Mouse (Mus musculus) hindbrain, embryonic 13.5 days (tissue): Measurements from ENCODE around the gene Polk. TPM values are rescaled to one million over a fixed set of nuclear protein-coding genes. Genes with fewer than 3 reads are reported as not detected.

ENCODE experiments used
- ATAC-seq: fragments of 200-750 bp; cut with Nextera tagmentation; 2 replicates; pipeline ENCODE4 v1.8.0; 2017; ENCODE audit warnings: moderate TSS enrichment; ENCODE audit not compliant: low FRiP score
- H3K27ac ChIP-seq: fragments of 300-500 bp; sonication (generic); 2 replicates; pipeline ENCODE4 v1.5.1; 2015; ENCODE audit warnings: inconsistent platforms, mild to moderate bottlenecking, moderate library complexity
- H3K27me3 ChIP-seq: fragments of 300-500 bp; sonication (generic); 2 replicates; pipeline ENCODE4 v1.6.1; 2015; ENCODE audit warnings: mild to moderate bottlenecking, inconsistent platforms
- H3K36me3 ChIP-seq: fragments of 300-500 bp; sonication (generic); 2 replicates; pipeline ENCODE4 v1.6.1; 2015; ENCODE audit warnings: mild to moderate bottlenecking, inconsistent platforms
- H3K4me1 ChIP-seq: fragments of 300-500 bp; sonication (generic); replicated peaks from 2 replicates; pipeline ENCODE4 v1.6.1; 2015; ENCODE audit warnings: inconsistent platforms
- H3K4me2 ChIP-seq: fragments of 300-500 bp; sonication (generic); 2 replicates; pipeline ENCODE4 v1.6.1; 2015; ENCODE audit warnings: inconsistent platforms, mild to moderate bottlenecking, moderate library complexity
- H3K4me3 ChIP-seq: fragments of 300-500 bp; sonication (generic); 2 replicates; pipeline ENCODE4 v1.5.1; 2015; ENCODE audit warnings: mild to moderate bottlenecking, inconsistent platforms
- H3K9ac ChIP-seq: fragments of 300-500 bp; sonication (generic); 2 replicates; pipeline ENCODE4 v1.6.1; 2015; ENCODE audit warnings: mild to moderate bottlenecking, inconsistent platforms
- H3K9me3 ChIP-seq: fragments of 300-500 bp; sonication (generic); 2 replicates; pipeline ENCODE4 v1.6.1; 2016; ENCODE audit warnings: inconsistent platforms
- WGBS: fragments of 180-500 bp; shearing (Covaris S2); methylation state at CpG from one replicate; pipeline ENCODE4 v1.1.7; 2015; 5-methylcytosine and 5-hydroxymethylcytosine counted together
- polyA plus RNA-seq: library from polyadenylated mRNA; unstranded; fragments of >200 nt; fragmentation: Nextera tagmentation; extraction: Ambion mirVana; gene quantifications from 2 replicates; pipeline ENCODE4 v1.2.1, GENCODE M21; 2015

Gene Polk
- polyA plus RNA-seq, 1 experiment from 2014 or later, result 5.4 TPM

DNA sequence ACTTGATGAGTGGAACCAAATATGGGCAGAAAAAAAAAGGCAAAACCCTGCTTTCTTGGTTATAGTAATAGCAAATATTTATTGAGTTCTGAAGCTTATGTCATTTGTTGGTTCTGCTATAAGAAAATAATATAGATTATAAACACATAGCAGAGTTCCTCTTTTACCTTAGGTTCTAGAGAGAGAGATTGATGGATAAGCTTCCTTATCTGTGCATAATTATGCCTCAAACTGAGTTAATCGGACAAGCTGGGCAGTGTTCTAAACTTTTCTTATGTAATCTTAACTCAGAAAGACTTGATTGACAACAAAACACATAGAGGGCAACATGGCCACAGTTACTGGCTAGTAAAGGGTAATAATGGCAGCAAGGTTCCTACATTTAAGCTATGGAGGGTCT lies 4.9 kb upstream of the Polk start:
- Histone ChIP-seq H3K4me2 (no peak overlapping the region), H3K27ac (no peak overlapping the region), H3K9me3 (no peaks in the 10 kb centered on the region), H3K4me1 (peaks cover 10% of the 10 kb centered on the region), H3K27me3 (no peaks in the 10 kb centered on the region), H3K9ac (no peak overlapping the region), H3K36me3 (no peaks in the 10 kb centered on the region), H3K4me3 (no peak overlapping the region)
- 89% methylated on average over 1 of the region's 1 CpGs for WGBS
- no peak for ATAC-seq

DNA sequence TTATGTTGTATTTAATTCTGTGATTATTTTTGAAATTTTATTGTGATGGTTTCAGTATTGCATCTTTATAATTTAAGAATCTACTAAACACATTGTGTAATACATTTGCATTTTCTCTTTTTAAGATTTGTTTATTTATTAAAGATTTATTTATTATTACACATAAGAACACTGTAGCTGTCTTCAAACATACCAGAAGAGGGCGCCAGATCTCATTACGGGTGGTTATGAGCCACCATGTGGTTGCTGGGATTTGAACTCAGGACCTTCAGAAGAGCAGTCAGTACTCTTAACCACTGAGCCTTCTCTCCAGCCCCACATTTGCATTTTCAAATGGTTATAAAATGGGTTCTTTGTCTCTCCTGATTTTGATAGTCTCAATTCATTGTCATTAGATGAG lies 2.1 kb upstream of the Polk start:
- no peak overlapping the region for H3K4me3 ChIP-seq
- no peak for ATAC-seq
- H3K9ac ChIP-seq, result no peak overlapping the region
- WGBS, result 95% methylated on average over 2 of the region's 2 CpGs
- H3K27ac ChIP-seq, result no peak overlapping the region
- no peaks in the 10 kb centered on the region for H3K36me3 ChIP-seq
- H3K4me1 ChIP-seq, result peaks cover 12% of the 10 kb centered on the region
- H3K9me3 ChIP-seq, result no peaks in the 10 kb centered on the region
- no peaks in the 10 kb centered on the region for H3K27me3 ChIP-seq
- no peak overlapping the region; the same call in 1 of the 2 replicates for H3K4me2 ChIP-seq

DNA sequence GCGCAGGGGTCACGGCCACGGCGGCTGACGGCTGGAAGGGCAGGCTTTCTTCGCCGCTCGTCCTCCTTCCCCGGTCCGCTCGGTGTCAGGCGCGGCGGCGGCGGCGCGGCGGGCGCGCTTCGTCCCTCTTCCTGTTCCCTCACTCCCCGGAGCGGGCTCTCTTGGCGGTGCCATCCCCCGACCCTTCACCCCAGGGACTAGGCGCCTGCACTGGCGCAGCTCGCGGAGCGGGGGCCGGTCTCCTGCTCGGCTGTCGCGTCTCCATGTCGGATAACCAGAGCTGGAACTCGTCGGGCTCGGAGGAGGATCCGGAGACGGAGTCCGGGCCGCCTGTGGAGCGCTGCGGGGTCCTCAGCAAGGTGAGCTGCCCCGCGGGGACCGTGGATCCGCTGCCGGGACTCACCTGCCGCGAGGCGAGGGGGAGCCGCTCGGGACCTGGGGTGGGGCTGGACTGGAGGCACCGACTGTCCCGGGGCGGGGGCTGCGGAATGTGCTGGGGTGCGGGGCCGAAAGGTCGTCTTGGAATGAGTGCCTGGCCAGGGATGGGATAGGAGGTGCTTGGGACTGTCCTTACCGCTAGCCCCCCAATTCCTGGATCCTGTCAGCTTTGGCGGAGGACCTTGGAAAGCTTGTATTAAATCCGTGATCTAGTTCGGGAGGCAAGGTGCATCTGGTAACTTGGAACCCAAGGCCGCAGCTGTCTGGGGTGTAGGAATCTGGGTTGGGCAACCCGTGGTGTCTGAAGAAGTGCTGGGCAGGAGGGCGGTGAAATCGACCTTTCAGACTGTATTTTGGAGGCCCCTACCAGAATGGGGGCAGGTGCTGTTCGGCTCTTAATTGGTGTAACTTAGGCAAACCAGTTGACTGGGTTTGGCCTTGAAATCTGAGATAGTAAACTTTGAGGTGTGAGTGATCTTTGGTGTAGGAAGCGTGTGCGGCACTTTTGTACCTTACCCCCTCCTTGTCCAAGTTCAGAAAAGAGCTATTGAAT lies 817 bp upstream of the Polk start:
- H3K4me1 ChIP-seq, result peaks cover 12% of the 10 kb centered on the region
- peak overlapping the region; percentile 84 for H3K4me2 ChIP-seq
- peak overlapping the region; percentile 98 for H3K9ac ChIP-seq
- H3K36me3 ChIP-seq, result no peaks in the 10 kb centered on the region
- peak overlapping the region; percentile 97 for H3K4me3 ChIP-seq
- no peaks in the 10 kb centered on the region for H3K27me3 ChIP-seq
- ATAC-seq, result peak; percentile 85
- H3K27ac ChIP-seq, result peak overlapping the region; percentile 98
- under 1% methylated on average over 60 of the region's 73 CpGs for WGBS
- no peaks in the 10 kb centered on the region for H3K9me3 ChIP-seq

DNA sequence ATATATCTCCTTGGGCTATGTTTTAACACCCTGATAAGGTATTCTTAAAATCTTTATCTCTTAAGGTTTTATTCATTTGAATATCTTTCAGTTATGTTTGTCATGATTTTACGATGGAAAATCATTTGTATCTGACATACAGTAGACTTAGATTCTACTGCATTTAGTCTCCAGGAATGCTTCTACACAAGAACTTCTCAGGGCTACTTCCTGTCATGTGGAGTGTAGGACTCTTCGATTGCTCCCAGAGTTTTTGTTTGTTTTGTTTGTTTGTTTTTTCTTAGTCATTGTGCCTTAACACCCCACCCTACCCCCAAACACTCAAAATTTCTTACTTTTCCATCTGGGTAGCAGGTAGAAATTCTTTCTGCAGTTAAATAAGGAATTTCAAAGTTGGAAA lies 998 bp downstream of the Polk start:
- WGBS, result 51% methylated on average over 2 of the region's 2 CpGs
- Histone ChIP-seq H3K4me2 (peak overlapping the region; percentile 61), H3K9me3 (no peaks in the 10 kb centered on the region), H3K4me1 (peaks cover 12% of the 10 kb centered on the region), H3K9ac (no peak overlapping the region), H3K36me3 (no peaks in the 10 kb centered on the region), H3K27ac (no peak overlapping the region), H3K4me3 (peak overlapping the region; percentile 97; the same call in 1 of the 2 replicates), H3K27me3 (no peaks in the 10 kb centered on the region)
- ATAC-seq, result no peak

DNA sequence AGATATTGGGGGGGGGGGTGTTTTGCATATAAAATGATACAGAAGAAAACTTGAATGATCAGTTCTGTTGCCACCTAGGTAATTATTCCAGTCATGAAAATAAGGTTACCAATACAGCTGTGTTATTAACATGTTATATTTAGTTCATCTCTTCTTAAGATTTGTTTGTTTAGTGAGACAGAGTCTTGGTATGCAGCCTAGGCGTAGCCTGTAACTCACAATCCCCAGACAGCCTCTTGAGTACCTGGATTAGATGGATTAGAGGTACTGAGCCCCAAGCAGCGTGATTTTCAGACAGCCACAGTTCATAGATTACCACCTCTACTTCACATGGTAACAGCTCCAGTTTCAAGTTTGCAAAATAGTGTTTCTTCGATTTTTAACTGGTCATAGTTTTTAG lies 4.3 kb downstream of the Polk start:
- Histone ChIP-seq H3K9me3 (no peaks in the 10 kb centered on the region), H3K4me3 (no peak overlapping the region), H3K4me1 (0 out of 2 replicates have a peak, but pooled peaks cover 2% of the 10 kb centered on the region), H3K36me3 (no peaks in the 10 kb centered on the region), H3K27ac (no peak overlapping the region), H3K4me2 (no peak overlapping the region), H3K27me3 (no peaks in the 10 kb centered on the region), H3K9ac (no peak overlapping the region)
- 90% methylated on average over 3 of the region's 3 CpGs for WGBS
- no peak for ATAC-seq

DNA sequence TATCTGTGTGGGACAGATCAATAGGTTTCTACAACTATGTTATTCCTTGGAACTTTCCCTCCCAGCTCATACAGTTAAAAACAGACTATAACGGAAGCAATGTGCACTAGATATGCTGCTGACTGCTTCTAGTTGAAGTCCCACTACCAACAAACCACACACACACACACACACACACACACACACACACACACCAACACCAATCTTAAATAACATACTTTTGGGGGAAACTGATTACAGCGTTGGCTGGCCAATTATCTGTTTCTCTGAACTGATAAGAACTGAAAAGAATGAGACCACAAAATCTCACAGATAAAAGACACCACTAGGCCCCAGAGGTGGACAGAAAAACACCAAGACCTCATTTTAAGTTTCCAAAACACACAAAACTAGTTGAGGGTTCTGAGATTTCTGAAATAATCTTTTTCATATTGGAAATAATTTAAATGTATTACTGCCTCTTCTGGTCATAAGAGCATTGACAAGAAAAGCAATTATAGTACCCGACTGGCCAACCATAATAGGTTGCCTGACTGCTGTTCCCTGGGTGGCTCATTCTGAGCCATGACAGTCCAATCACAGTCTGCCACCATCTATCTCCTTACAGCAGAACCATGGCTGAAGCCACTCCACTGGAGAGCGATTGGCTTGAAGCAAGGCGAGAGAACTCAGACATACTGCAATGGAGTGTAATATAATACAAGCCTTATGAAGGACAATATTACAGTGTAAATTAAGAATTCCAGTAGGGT lies 5.4 kb downstream of the Polk start:
- Histone ChIP-seq H3K9ac (no peak overlapping the region), H3K4me2 (no peak overlapping the region), H3K36me3 (no peaks in the 10 kb centered on the region), H3K4me3 (no peak overlapping the region), H3K27ac (no peak overlapping the region), H3K9me3 (no peaks in the 10 kb centered on the region), H3K4me1 (0 out of 2 replicates have a peak, but pooled peaks cover 2% of the 10 kb centered on the region), H3K27me3 (no peaks in the 10 kb centered on the region)
- 85% methylated on average over 5 of the region's 5 CpGs for WGBS
- ATAC-seq, result no peak

DNA sequence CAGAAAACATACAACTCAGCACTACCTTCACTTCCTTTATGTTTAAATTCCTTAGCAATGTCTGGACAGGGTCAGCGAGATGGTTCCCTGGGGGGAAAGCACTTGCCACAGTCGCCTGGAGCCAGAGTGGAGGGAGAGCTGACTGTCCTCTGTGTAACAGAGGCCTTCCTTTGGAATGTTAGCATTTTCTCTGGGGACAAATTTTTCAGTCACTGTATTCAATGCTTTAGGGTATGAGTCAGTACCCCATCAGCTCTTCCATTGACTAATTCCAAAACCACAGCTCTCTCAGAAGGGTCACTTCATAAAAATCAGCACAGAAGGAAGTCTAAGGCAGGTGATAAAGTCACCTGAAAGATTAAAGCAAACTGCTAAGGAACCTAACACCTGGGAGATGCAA lies 8.6 kb downstream of the Polk start:
- 60% methylated on average over 2 of the region's 2 CpGs for WGBS
- no peaks in the 10 kb centered on the region for H3K27me3 ChIP-seq

DNA sequence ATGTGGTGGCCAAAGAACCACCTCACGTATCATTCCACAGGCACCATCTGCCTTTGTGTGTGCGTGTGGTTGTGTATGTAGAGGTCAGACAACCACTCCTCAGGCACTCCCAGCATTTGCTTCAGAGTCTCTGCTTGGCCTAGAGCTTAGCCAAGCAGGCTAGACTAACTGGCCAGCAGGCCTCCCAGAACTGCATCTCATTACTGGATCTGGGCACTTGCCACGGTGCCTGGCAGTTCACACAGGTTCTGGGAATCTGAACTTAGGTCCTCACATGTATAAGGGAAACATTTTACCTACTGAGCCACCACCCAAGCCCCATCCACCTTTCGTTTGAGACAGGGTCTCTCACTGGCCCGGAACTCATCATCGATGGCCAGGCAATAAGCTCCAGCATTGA lies 10.2 kb downstream of the Polk start:
- Histone ChIP-seq H3K4me3 (no peak overlapping the region), H3K27ac (no peak overlapping the region), H3K9ac (no peak overlapping the region), H3K36me3 (no peaks in the 10 kb centered on the region), H3K27me3 (no peaks in the 10 kb centered on the region), H3K4me1 (no peaks in the 10 kb centered on the region), H3K9me3 (no peaks in the 10 kb centered on the region), H3K4me2 (no peak overlapping the region)
- no peak for ATAC-seq
- WGBS, result 90% methylated on average over 6 of the region's 6 CpGs

More for the DNA sequence above, 8.6 kb downstream of the Polk start:
- Histone ChIP-seq H3K27ac (no peak overlapping the region), H3K4me3 (no peak overlapping the region), H3K4me1 (no peaks in the 10 kb centered on the region), H3K4me2 (no peak overlapping the region), H3K9ac (no peak overlapping the region), H3K9me3 (no peaks in the 10 kb centered on the region), H3K36me3 (no peaks in the 10 kb centered on the region)
- no peak for ATAC-seq

DNA sequence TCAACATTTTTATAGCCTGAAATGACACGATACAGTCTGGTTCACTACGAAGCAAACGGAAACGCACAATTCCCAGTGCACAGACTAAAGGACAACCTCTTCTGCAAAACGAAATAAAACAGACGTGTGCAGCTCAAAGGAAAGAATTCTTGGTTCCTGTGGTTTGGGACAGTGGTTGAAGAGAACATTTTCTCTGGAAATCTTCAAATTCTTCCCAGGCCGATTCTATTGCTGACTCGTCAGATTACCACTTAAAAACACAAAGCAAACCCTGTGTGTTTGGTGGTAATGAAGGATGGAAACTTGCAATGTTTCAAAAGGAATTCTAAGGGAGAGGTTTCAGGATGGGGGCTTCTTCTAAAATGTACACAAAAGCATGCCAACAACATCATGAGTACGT lies 12.3 kb downstream of the Polk start:
- no peaks in the 10 kb centered on the region for H3K4me1 ChIP-seq
- no peak for ATAC-seq
- WGBS, result 95% methylated on average over 9 of the region's 9 CpGs
- H3K4me2 ChIP-seq, result no peak overlapping the region
- no peaks in the 10 kb centered on the region for H3K36me3 ChIP-seq
- H3K4me3 ChIP-seq, result no peak overlapping the region
- no peaks in the 10 kb centered on the region for H3K9me3 ChIP-seq
- no peak overlapping the region for H3K9ac ChIP-seq
- H3K27me3 ChIP-seq, result no peaks in the 10 kb centered on the region
- no peak overlapping the region for H3K27ac ChIP-seq

DNA sequence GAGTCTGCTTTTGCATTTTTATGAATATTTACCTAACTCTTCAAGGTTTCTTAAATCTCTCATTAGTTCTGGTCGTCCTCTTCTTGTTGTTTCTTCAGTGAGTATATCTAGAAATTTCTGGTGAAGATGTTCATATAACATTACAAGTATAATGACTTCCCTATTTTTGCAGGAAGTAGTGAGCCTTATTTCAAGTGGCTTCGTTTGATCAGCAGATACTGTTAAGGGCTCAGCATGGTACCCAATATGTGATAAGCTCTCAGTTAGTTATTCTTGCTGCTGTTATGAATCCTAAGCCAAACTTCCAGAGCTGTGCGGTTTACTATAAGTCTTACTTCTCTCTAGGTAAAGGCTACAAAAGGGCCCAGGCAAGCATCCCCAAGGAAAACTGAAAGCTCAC lies 12.8 kb downstream of the Polk start:
- H3K9me3 ChIP-seq, result no peaks in the 10 kb centered on the region
- no peaks in the 10 kb centered on the region for H3K36me3 ChIP-seq
- H3K4me1 ChIP-seq, result no peaks in the 10 kb centered on the region
- ATAC-seq, result no peak
- H3K4me2 ChIP-seq, result no peak overlapping the region
- H3K4me3 ChIP-seq, result no peak overlapping the region
- H3K9ac ChIP-seq, result no peak overlapping the region
- H3K27me3 ChIP-seq, result no peaks in the 10 kb centered on the region
- 94% methylated on average over 3 of the region's 3 CpGs for WGBS
- no peak overlapping the region for H3K27ac ChIP-seq

DNA sequence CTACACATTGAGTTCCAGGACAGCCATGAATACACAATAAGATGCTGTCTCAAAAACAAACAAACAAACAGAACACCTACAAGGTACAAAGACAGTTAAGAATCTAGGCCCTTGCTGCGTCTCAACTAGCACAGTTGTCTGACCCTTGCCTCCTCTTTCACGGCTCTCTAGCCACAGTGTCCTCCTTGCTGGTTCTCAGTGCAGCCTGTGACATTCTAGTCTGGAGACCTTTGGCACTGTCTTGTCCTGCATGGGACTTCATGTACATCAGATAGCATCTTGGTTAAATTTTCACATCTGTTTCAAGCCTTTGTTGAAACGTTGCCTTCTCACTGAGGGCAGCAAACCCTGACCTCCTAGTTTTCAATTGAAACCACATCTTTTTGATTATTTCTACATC lies 13.6 kb downstream of the Polk start:
- Histone ChIP-seq H3K9ac (no peak overlapping the region), H3K4me3 (no peak overlapping the region), H3K27ac (no peak overlapping the region), H3K36me3 (no peaks in the 10 kb centered on the region), H3K9me3 (no peaks in the 10 kb centered on the region), H3K4me2 (no peak overlapping the region), H3K27me3 (no peaks in the 10 kb centered on the region), H3K4me1 (no peaks in the 10 kb centered on the region)
- 90% methylated on average over 3 of the region's 3 CpGs for WGBS
- no peak for ATAC-seq

DNA sequence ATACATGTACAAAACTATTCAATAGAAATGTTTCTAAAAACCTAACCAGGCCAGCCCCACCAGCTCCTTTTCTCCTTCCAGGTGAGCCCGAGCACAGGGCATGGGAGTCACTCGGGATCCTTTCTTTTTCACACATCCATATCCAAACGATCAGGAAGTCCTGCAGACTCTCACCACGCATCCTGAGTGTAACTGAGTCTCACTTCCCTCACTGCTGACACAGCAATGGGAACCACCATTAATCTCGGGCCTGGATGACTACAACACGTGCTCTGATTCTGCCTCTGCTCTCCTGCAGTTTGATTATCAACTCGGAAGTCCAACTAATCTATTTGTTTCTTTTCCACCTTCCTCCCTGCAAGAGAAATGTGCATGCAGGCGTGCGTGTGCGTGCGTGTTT lies 14.5 kb downstream of the Polk start:
- no peak overlapping the region for H3K4me3 ChIP-seq
- H3K27ac ChIP-seq, result no peak overlapping the region
- H3K9ac ChIP-seq, result no peak overlapping the region
- H3K9me3 ChIP-seq, result no peaks in the 10 kb centered on the region
- WGBS, result 95% methylated on average over 11 of the region's 11 CpGs
- H3K4me2 ChIP-seq, result no peak overlapping the region
- no peaks in the 10 kb centered on the region for H3K36me3 ChIP-seq
- H3K4me1 ChIP-seq, result no peaks in the 10 kb centered on the region
- H3K27me3 ChIP-seq, result no peaks in the 10 kb centered on the region
- ATAC-seq, result no peak
